Mouse (Mus musculus): ENCODE measurements around the gene Tenm1. TPM values are rescaled to one million over a fixed set of nuclear protein-coding genes. Genes with fewer than 3 reads are reported as not detected.

Tenm1 gene
- total RNA-seq, 1 experiment = 1.6 TPM

DNA sequence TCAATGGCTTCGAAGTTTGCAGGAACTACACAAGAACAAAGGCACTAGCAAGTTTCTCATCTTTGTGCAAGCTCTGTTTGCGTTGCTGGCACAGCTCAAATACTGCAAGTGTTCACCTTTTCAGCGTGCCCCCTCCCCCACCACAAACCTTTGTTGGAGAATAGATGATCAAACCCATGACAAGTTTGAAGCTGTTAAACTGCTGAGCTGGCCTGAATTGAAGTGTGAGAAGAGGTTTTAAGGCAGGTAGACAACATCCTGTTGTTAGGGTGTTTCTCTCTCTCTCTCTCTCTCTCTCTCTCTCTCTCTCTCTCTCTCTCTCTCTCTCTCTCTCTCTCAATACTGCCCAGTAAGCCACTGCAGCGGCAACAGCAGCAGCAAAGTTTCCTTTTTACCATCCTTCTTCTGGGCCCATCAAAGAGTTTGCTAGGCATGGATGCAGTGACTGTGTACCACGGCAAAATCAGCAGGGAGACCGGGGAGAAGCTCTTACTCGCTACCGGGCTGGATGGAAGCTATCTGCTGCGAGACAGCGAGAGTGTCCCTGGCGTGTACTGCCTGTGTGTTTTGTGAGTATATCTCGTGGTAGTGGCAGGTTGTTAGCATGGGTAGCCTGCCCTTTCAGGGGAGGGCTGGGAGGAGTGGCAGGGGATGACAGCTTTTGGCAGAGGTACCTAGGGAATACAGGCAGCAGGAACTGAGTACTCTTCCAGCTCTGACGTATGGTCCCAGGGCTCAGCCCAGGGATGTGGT, 926.5 kb downstream of the Tenm1 start, which contains the start of gene Sh2d1a:
Sh2d1a (plus strand) TSS at position 163 of the 753 bp plus-strand sequence.
- in situ Hi-C loops (cut with MboI; ENCODE audit: low sequenced_read_pairs in 2 of 2, unreplicated experiment in 2 of 2) = loop anchor here in 1 of 2 experiments (25.0 kb wide), 1 partner anchor 465 kb away; no protein-coding TSS in a partner anchor
- H3K9me3 ChIP-seq (ENCODE audit: control insufficient read depth, insufficient read depth, low read depth, low read length) = no peaks in the 10 kb centered on the region
- TF ChIP-seq HCFC1 (IDR thresholded peaks at IDR 0.05; ENCODE audit: borderline replicate concordance, insufficient read depth, low read length) (no peak), ZNF384 (IDR thresholded peaks at IDR 0.05; ENCODE audit: low read depth, low read length) (no peak), ZC3H11A (IDR thresholded peaks at IDR 0.05; ENCODE audit: borderline replicate concordance, low read depth, low read length) (no peak), MAFK (IDR thresholded peaks at IDR 0.05; ENCODE audit: insufficient read depth, low read depth, low read length) (no peak), CHD2 (IDR thresholded peaks at IDR 0.05; ENCODE audit: low read depth, low read length) (no peak)
- no peaks in the 10 kb centered on the region for H3K36me3 ChIP-seq (ENCODE audit: control insufficient read depth, insufficient read depth, low read length, poor library complexity, severe bottlenecking)
- no peak within 1 kb of the TSS for H3K27ac ChIP-seq (ENCODE audit: insufficient read depth, low read depth, low read length, poor library complexity, severe bottlenecking)
- no peaks in the 10 kb centered on the region for H3K4me1 ChIP-seq (ENCODE audit: control insufficient read depth in 2 of 2, insufficient read depth in 2 of 2, low read length in 2 of 2, poor library complexity in 1 of 2)
- H3K4me3 ChIP-seq (ENCODE audit: insufficient read depth in 1 of 2, low read depth in 1 of 2, low read length in 2 of 2, poor library complexity in 1 of 2, severe bottlenecking in 1 of 2) = no peak within 1 kb of the TSS
- DNase-seq (ENCODE audit: low read depth, low spot score) = no peak
- no peak within 1 kb of the TSS for H3K9ac ChIP-seq (ENCODE audit: insufficient read depth, low read depth, low read length, poor library complexity, severe bottlenecking)

DNA sequence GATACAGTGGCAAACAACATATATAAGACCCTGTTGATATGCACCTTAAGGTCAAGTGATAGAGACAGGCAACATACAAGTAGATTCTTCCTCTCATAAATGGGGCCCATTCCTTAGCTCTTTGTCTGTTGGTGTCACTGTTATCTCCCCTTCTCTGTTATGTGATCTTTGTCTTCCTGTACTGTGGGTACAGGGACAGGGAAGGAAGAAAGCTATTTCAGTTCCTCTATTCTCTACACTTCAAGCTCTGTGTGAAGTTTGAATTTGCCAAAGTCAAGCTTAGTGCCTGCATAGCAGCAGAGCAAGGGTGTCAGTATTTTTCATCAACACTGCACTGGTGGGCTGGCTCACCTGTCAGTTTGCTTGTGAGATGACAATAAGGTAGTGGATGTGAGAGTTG, 928.4 kb downstream of the Tenm1 start:
- Histone ChIP-seq H3K9me3 (ENCODE audit: control insufficient read depth, insufficient read depth, low read depth, low read length) (no peaks in the 10 kb centered on the region), H3K4me3 (ENCODE audit: insufficient read depth in 1 of 2, low read depth in 1 of 2, low read length in 2 of 2, poor library complexity in 1 of 2, severe bottlenecking in 1 of 2) (no peak overlapping the region), H3K9ac (ENCODE audit: insufficient read depth, low read depth, low read length, poor library complexity, severe bottlenecking) (no peak overlapping the region), H3K27ac (ENCODE audit: insufficient read depth, low read depth, low read length, poor library complexity, severe bottlenecking) (no peak overlapping the region), H3K4me1 (ENCODE audit: control insufficient read depth in 2 of 2, insufficient read depth in 2 of 2, low read length in 2 of 2, poor library complexity in 1 of 2) (no peaks in the 10 kb centered on the region), H3K36me3 (ENCODE audit: control insufficient read depth, insufficient read depth, low read length, poor library complexity, severe bottlenecking) (no peaks in the 10 kb centered on the region)
- TF ChIP-seq ZNF384 (IDR thresholded peaks at IDR 0.05; ENCODE audit: low read depth, low read length) (no peak), HCFC1 (IDR thresholded peaks at IDR 0.05; ENCODE audit: borderline replicate concordance, insufficient read depth, low read length) (no peak), ZC3H11A (IDR thresholded peaks at IDR 0.05; ENCODE audit: borderline replicate concordance, low read depth, low read length) (no peak), CHD2 (IDR thresholded peaks at IDR 0.05; ENCODE audit: low read depth, low read length) (no peak), MAFK (IDR thresholded peaks at IDR 0.05; ENCODE audit: insufficient read depth, low read depth, low read length) (no peak)
- DNase-seq (ENCODE audit: low read depth, low spot score) = no peak
- in situ Hi-C loops (cut with MboI; ENCODE audit: low sequenced_read_pairs in 2 of 2, unreplicated experiment in 2 of 2) = loop anchor here in 1 of 2 experiments (25.0 kb wide), 1 partner anchor 463 kb away; no protein-coding TSS in a partner anchor

DNA sequence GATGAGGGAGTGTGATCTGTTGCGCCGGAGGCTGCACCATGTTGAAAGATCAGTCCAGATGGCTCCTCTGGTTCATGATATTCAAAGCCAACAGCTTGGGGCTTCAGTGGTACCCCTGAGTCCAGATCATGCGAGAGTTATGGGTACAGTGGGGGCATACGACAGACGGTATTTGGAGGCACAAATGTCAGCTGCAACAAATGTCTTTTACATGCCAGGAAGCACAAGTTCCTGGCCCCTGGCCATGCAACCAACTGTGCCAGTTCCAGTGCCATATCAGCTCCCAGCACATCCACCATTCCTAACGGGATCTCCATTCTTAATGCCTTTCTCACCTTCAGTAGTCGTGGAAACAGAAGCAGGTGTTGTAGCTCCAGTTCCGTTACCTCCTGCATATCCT, 938.6 kb downstream of the Tenm1 start:
- no peak for DNase-seq (ENCODE audit: low read depth, low spot score)
- Histone ChIP-seq H3K4me1 (ENCODE audit: control insufficient read depth in 2 of 2, insufficient read depth in 2 of 2, low read length in 2 of 2, poor library complexity in 1 of 2) (no peaks in the 10 kb centered on the region), H3K27ac (ENCODE audit: insufficient read depth, low read depth, low read length, poor library complexity, severe bottlenecking) (no peak overlapping the region), H3K4me3 (ENCODE audit: insufficient read depth in 1 of 2, low read depth in 1 of 2, low read length in 2 of 2, poor library complexity in 1 of 2, severe bottlenecking in 1 of 2) (peak overlapping the region in 1 of 2 experiments; percentile 19; a peak in 1 of 4 replicates), H3K9ac (ENCODE audit: insufficient read depth, low read depth, low read length, poor library complexity, severe bottlenecking) (no peak overlapping the region), H3K36me3 (ENCODE audit: control insufficient read depth, insufficient read depth, low read length, poor library complexity, severe bottlenecking) (no peaks in the 10 kb centered on the region), H3K9me3 (ENCODE audit: control insufficient read depth, insufficient read depth, low read depth, low read length) (no peaks in the 10 kb centered on the region)
- TF ChIP-seq ZC3H11A (IDR thresholded peaks at IDR 0.05; ENCODE audit: borderline replicate concordance, low read depth, low read length) (no peak), MAFK (IDR thresholded peaks at IDR 0.05; ENCODE audit: insufficient read depth, low read depth, low read length) (no peak), CHD2 (IDR thresholded peaks at IDR 0.05; ENCODE audit: low read depth, low read length) (no peak), HCFC1 (IDR thresholded peaks at IDR 0.05; ENCODE audit: borderline replicate concordance, insufficient read depth, low read length) (no peak), ZNF384 (IDR thresholded peaks at IDR 0.05; ENCODE audit: low read depth, low read length) (no peak)
- in situ Hi-C loops (cut with MboI; ENCODE audit: low sequenced_read_pairs in 2 of 2, unreplicated experiment in 2 of 2) = no loop called here

DNA sequence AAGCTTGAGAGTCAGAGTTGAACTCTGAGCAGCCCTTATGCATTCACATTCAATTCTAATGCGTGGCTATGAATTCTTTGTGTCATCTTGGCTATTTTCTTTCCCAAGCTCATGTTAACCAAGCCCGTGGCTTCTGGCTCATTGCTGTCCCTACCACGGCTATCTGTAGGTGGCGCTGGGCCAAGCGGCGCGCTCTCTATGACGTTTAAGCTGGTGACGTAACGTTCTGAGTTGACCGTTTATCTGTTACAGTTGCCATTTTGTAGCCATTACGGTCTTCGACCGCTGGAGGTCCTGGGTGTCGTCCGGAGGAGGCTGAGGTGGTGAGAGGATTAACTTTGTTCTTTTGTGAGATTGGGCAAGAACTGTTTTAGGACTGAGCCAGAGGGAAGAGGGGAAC, 939.5 kb downstream of the Tenm1 start, which contains the start of gene Tex13c2:
Tex13c2 (plus strand) TSS at position 246 of the 400 bp plus-strand sequence.
- H3K36me3 ChIP-seq (ENCODE audit: control insufficient read depth, insufficient read depth, low read length, poor library complexity, severe bottlenecking) = no peaks in the 10 kb centered on the region
- DNase-seq (ENCODE audit: low read depth, low spot score) = peak; percentile 17
- in situ Hi-C loops (cut with MboI; ENCODE audit: low sequenced_read_pairs in 2 of 2, unreplicated experiment in 2 of 2) = no loop called here
- no peaks in the 10 kb centered on the region for H3K9me3 ChIP-seq (ENCODE audit: control insufficient read depth, insufficient read depth, low read depth, low read length)
- no peak within 1 kb of the TSS for H3K9ac ChIP-seq (ENCODE audit: insufficient read depth, low read depth, low read length, poor library complexity, severe bottlenecking)
- H3K4me1 ChIP-seq (ENCODE audit: control insufficient read depth in 2 of 2, insufficient read depth in 2 of 2, low read length in 2 of 2, poor library complexity in 1 of 2) = no peaks in the 10 kb centered on the region
- peak within 1 kb of the TSS in 1 of 2 experiments; percentile 19; a peak in 2 of 4 replicates for H3K4me3 ChIP-seq (ENCODE audit: insufficient read depth in 1 of 2, low read depth in 1 of 2, low read length in 2 of 2, poor library complexity in 1 of 2, severe bottlenecking in 1 of 2)
- no peak within 1 kb of the TSS for H3K27ac ChIP-seq (ENCODE audit: insufficient read depth, low read depth, low read length, poor library complexity, severe bottlenecking)
- TF ChIP-seq CHD2 (IDR thresholded peaks at IDR 0.05; ENCODE audit: low read depth, low read length) = no peak
- peak; percentile 43; the same call in 1 of the 2 replicates for TF ChIP-seq HCFC1 (IDR thresholded peaks at IDR 0.05; ENCODE audit: borderline replicate concordance, insufficient read depth, low read length)

Other genes starting within 250 kb of the Tenm1 start
- not detected in 2 replicates for gene Tex13c1, start 162.0 kb upstream of the Tenm1 start, total RNA-seq (2012; rRNA removed)